Mouse (Mus musculus): ENCODE results near the gene 4833427G06Rik. TPM values are rescaled to one million over a fixed set of nuclear protein-coding genes. Genes with fewer than 3 reads are reported as not detected.
A peak's percentile ranks its signal among the peaks of the same experiment; 100 is the strongest.

Gene 4833427G06Rik
- total RNA-seq, 1 experiment = 0.22 TPM

- no peak overlapping the region for H3K4me3 ChIP-seq (ENCODE audit: insufficient read depth in 1 of 2, low read depth in 1 of 2, low read length in 2 of 2, poor library complexity in 1 of 2, severe bottlenecking in 1 of 2)
- H3K36me3 ChIP-seq (ENCODE audit: control insufficient read depth, insufficient read depth, low read length, poor library complexity, severe bottlenecking) = no peaks in the 10 kb centered on the region
- in situ Hi-C loops (cut with MboI; ENCODE audit: low sequenced_read_pairs in 2 of 2, unreplicated experiment in 2 of 2) = no loop called here
- no peak for TF ChIP-seq ZC3H11A (IDR thresholded peaks at IDR 0.05; ENCODE audit: borderline replicate concordance, low read depth, low read length)
- no peak for TF ChIP-seq HCFC1 (IDR thresholded peaks at IDR 0.05; ENCODE audit: borderline replicate concordance, insufficient read depth, low read length)
- H3K9ac ChIP-seq (ENCODE audit: insufficient read depth, low read depth, low read length, poor library complexity, severe bottlenecking) = no peak overlapping the region
- H3K9me3 ChIP-seq (ENCODE audit: control insufficient read depth, insufficient read depth, low read depth, low read length) = no peaks in the 10 kb centered on the region
- H3K27ac ChIP-seq (ENCODE audit: insufficient read depth, low read depth, low read length, poor library complexity, severe bottlenecking) = no peak overlapping the region
- no peak for DNase-seq (ENCODE audit: low read depth, low spot score)
- H3K4me1 ChIP-seq (ENCODE audit: control insufficient read depth in 2 of 2, insufficient read depth in 2 of 2, low read length in 2 of 2, poor library complexity in 1 of 2) = no peaks in the 10 kb centered on the region
These were observed 35.6 kb upstream of the 4833427G06Rik start for GRCm38 (mm10) chr9:51137432-51137831.

- in situ Hi-C loops (cut with MboI; ENCODE audit: low sequenced_read_pairs in 2 of 2, unreplicated experiment in 2 of 2) = no loop called here
- Histone ChIP-seq H3K27ac (ENCODE audit: insufficient read depth, low read depth, low read length, poor library complexity, severe bottlenecking) (no peak overlapping the region), H3K9ac (ENCODE audit: insufficient read depth, low read depth, low read length, poor library complexity, severe bottlenecking) (no peak overlapping the region), H3K9me3 (ENCODE audit: control insufficient read depth, insufficient read depth, low read depth, low read length) (no peaks in the 10 kb centered on the region), H3K36me3 (ENCODE audit: control insufficient read depth, insufficient read depth, low read length, poor library complexity, severe bottlenecking) (no peaks in the 10 kb centered on the region), H3K4me1 (ENCODE audit: control insufficient read depth in 2 of 2, insufficient read depth in 2 of 2, low read length in 2 of 2, poor library complexity in 1 of 2) (no peaks in the 10 kb centered on the region), H3K4me3 (ENCODE audit: insufficient read depth in 1 of 2, low read depth in 1 of 2, low read length in 2 of 2, poor library complexity in 1 of 2, severe bottlenecking in 1 of 2) (no peak overlapping the region)
- no peak for DNase-seq (ENCODE audit: low read depth, low spot score)
- TF ChIP-seq CHD2 (IDR thresholded peaks at IDR 0.05; ENCODE audit: low read depth, low read length) = no peak
- TF ChIP-seq ZNF384 (IDR thresholded peaks at IDR 0.05; ENCODE audit: low read depth, low read length) = no peak
- TF ChIP-seq MAFK (IDR thresholded peaks at IDR 0.05; ENCODE audit: insufficient read depth, low read depth, low read length) = no peak
- no peak for TF ChIP-seq ZC3H11A (IDR thresholded peaks at IDR 0.05; ENCODE audit: borderline replicate concordance, low read depth, low read length)
- TF ChIP-seq HCFC1 (IDR thresholded peaks at IDR 0.05; ENCODE audit: borderline replicate concordance, insufficient read depth, low read length) = no peak
These were observed 35.1 kb upstream of the 4833427G06Rik start for GRCm38 (mm10) chr9:51136985-51137384.

- Histone ChIP-seq H3K4me1 (ENCODE audit: control insufficient read depth in 2 of 2, insufficient read depth in 2 of 2, low read length in 2 of 2, poor library complexity in 1 of 2) (no peaks in the 10 kb centered on the region), H3K9ac (ENCODE audit: insufficient read depth, low read depth, low read length, poor library complexity, severe bottlenecking) (no peak overlapping the region), H3K36me3 (ENCODE audit: control insufficient read depth, insufficient read depth, low read length, poor library complexity, severe bottlenecking) (no peaks in the 10 kb centered on the region), H3K9me3 (ENCODE audit: control insufficient read depth, insufficient read depth, low read depth, low read length) (no peaks in the 10 kb centered on the region), H3K27ac (ENCODE audit: insufficient read depth, low read depth, low read length, poor library complexity, severe bottlenecking) (no peak overlapping the region), H3K4me3 (ENCODE audit: insufficient read depth in 1 of 2, low read depth in 1 of 2, low read length in 2 of 2, poor library complexity in 1 of 2, severe bottlenecking in 1 of 2) (no peak overlapping the region)
- TF ChIP-seq MAFK (IDR thresholded peaks at IDR 0.05; ENCODE audit: insufficient read depth, low read depth, low read length) = no peak
- TF ChIP-seq ZNF384 (IDR thresholded peaks at IDR 0.05; ENCODE audit: low read depth, low read length) = no peak
- TF ChIP-seq HCFC1 (IDR thresholded peaks at IDR 0.05; ENCODE audit: borderline replicate concordance, insufficient read depth, low read length) = no peak
- TF ChIP-seq CHD2 (IDR thresholded peaks at IDR 0.05; ENCODE audit: low read depth, low read length) = no peak
- no peak for TF ChIP-seq ZC3H11A (IDR thresholded peaks at IDR 0.05; ENCODE audit: borderline replicate concordance, low read depth, low read length)
- DNase-seq (ENCODE audit: low read depth, low spot score) = no peak
- in situ Hi-C loops (cut with MboI; ENCODE audit: low sequenced_read_pairs in 2 of 2, unreplicated experiment in 2 of 2) = no loop called here
These were observed 12.9 kb upstream of the 4833427G06Rik start for GRCm38 (mm10) chr9:51114767-51115166.

DNA sequence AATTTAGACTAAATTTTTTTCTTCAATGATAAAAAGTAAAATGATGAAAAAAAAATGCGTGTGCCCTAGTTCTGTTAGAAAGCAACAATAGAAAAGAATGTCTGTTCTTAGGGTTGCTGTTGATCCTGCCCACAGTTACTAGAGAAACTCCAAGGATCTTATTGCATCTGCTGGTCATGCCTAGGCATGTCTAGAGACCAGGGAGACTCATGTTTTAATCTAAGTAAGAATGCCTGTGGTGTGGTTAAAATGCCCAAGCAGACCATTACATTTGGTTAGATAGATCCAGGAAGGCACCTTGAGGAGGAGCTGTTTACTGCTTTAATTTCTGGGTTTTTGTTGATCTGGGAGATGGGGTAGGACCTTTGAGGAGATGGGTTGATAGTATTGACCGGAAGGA is 3.9 kb upstream of the 4833427G06Rik start:
- Histone ChIP-seq H3K27ac (ENCODE audit: insufficient read depth, low read depth, low read length, poor library complexity, severe bottlenecking) (no peak overlapping the region), H3K36me3 (ENCODE audit: control insufficient read depth, insufficient read depth, low read length, poor library complexity, severe bottlenecking) (no peaks in the 10 kb centered on the region), H3K9me3 (ENCODE audit: control insufficient read depth, insufficient read depth, low read depth, low read length) (no peaks in the 10 kb centered on the region), H3K4me1 (ENCODE audit: control insufficient read depth in 2 of 2, insufficient read depth in 2 of 2, low read length in 2 of 2, poor library complexity in 1 of 2) (peaks cover 0 to 8% of the 10 kb centered on the region in 2 experiments; a peak in 2 of 4 replicates), H3K4me3 (ENCODE audit: insufficient read depth in 1 of 2, low read depth in 1 of 2, low read length in 2 of 2, poor library complexity in 1 of 2, severe bottlenecking in 1 of 2) (no peak overlapping the region), H3K9ac (ENCODE audit: insufficient read depth, low read depth, low read length, poor library complexity, severe bottlenecking) (no peak overlapping the region)
- no peak for TF ChIP-seq MAFK (IDR thresholded peaks at IDR 0.05; ENCODE audit: insufficient read depth, low read depth, low read length)
- DNase-seq (ENCODE audit: low read depth, low spot score) = peak; percentile 1
- in situ Hi-C loops (cut with MboI; ENCODE audit: low sequenced_read_pairs in 2 of 2, unreplicated experiment in 2 of 2) = no loop called here

- peaks cover 0 to 8% of the 10 kb centered on the region in 2 experiments; a peak in 2 of 4 replicates for H3K4me1 ChIP-seq (ENCODE audit: control insufficient read depth in 2 of 2, insufficient read depth in 2 of 2, low read length in 2 of 2, poor library complexity in 1 of 2)
- TF ChIP-seq HCFC1 (IDR thresholded peaks at IDR 0.05; ENCODE audit: borderline replicate concordance, insufficient read depth, low read length) (no peak), MAFK (IDR thresholded peaks at IDR 0.05; ENCODE audit: insufficient read depth, low read depth, low read length) (no peak), ZC3H11A (IDR thresholded peaks at IDR 0.05; ENCODE audit: borderline replicate concordance, low read depth, low read length) (no peak), CHD2 (IDR thresholded peaks at IDR 0.05; ENCODE audit: low read depth, low read length) (no peak), ZNF384 (IDR thresholded peaks at IDR 0.05; ENCODE audit: low read depth, low read length) (no peak)
These were observed 2.1 kb upstream of the 4833427G06Rik start for GRCm38 (mm10) chr9:51103808-51104514.

More at GRCm38 (mm10) chr9:51103808-51104514, 2.1 kb upstream of the 4833427G06Rik start:
- in situ Hi-C loops (cut with MboI; ENCODE audit: low sequenced_read_pairs in 2 of 2, unreplicated experiment in 2 of 2) = no loop called here
- Histone ChIP-seq H3K27ac (ENCODE audit: insufficient read depth, low read depth, low read length, poor library complexity, severe bottlenecking) (no peak overlapping the region), H3K9me3 (ENCODE audit: control insufficient read depth, insufficient read depth, low read depth, low read length) (no peaks in the 10 kb centered on the region), H3K36me3 (ENCODE audit: control insufficient read depth, insufficient read depth, low read length, poor library complexity, severe bottlenecking) (no peaks in the 10 kb centered on the region), H3K4me3 (ENCODE audit: insufficient read depth in 1 of 2, low read depth in 1 of 2, low read length in 2 of 2, poor library complexity in 1 of 2, severe bottlenecking in 1 of 2) (peak overlapping the region; percentile 53 to 65), H3K9ac (ENCODE audit: insufficient read depth, low read depth, low read length, poor library complexity, severe bottlenecking) (peak overlapping the region; percentile 8)
- DNase-seq (ENCODE audit: low read depth, low spot score) = peak; percentile 6

All from ES-E14 (cell line).